Mouse (Mus musculus) liver (tissue): ENCODE results near the gene Prrt2.

Experiments
- DNase-seq: peaks from one replicate; pipeline ENCODE4 v3.0.0-alpha.2; 2020; ENCODE audit warnings: mixed read lengths

Prrt2 gene

GRCm38 (mm10) chr7:127019306-127019960 is 1.6 kb downstream of the Prrt2 start:
- no peak for DNase-seq

- no peak for DNase-seq
Measured at GRCm38 (mm10) chr7:127018416-127019305, 2.4 kb downstream of the Prrt2 start.

- DNase-seq, result no peak
Measured at GRCm38 (mm10) chr7:127017950-127018345, 3.1 kb downstream of the Prrt2 start.

- peak; percentile 99 for DNase-seq
Measured at GRCm38 (mm10) chr7:127016971-127017949, 3.8 kb downstream of the Prrt2 start, which contains the start of gene Pagr1a. TSS of gene Pagr1a (minus strand) at chr7:127017352.

GRCm38 (mm10) chr7:127016486-127016938 is 4.5 kb downstream of the Prrt2 start:
- DNase-seq, result peak; percentile 80

- no peak for DNase-seq
Measured at GRCm38 (mm10) chr7:127016481-127016485, 4.7 kb downstream of the Prrt2 start, which contains the start of gene Pagr1b. TSS of gene Pagr1b (minus strand) at chr7:127016484.

- peak; percentile 79 for DNase-seq
Measured at GRCm38 (mm10) chr7:127016081-127016480, 4.9 kb downstream of the Prrt2 start.

GRCm38 (mm10) chr7:127014993-127015392 is 6.0 kb downstream of the Prrt2 start:
- DNase-seq, result no peak

- peak; percentile 68 for DNase-seq
Measured at GRCm38 (mm10) chr7:127014320-127014719, 6.7 kb downstream of the Prrt2 start, which contains the start of gene Mvp. TSS of gene Mvp (minus strand) at chr7:127014621.

GRCm38 (mm10) chr7:127013385-127013784 is 7.6 kb downstream of the Prrt2 start:
- no peak for DNase-seq

- DNase-seq, result no peak
Measured at GRCm38 (mm10) chr7:127012845-127013244, 8.2 kb downstream of the Prrt2 start.

- DNase-seq, result no peak
Measured at GRCm38 (mm10) chr7:127012374-127012773, 8.6 kb downstream of the Prrt2 start.

- DNase-seq, result no peak
Measured at GRCm38 (mm10) chr7:127011717-127012116, 9.3 kb downstream of the Prrt2 start.

GRCm38 (mm10) chr7:127011051-127011450 is 10.0 kb downstream of the Prrt2 start:
- no peak for DNase-seq

GRCm38 (mm10) chr7:127009307-127010085 is 11.5 kb downstream of the Prrt2 start:
- DNase-seq, result no peak

GRCm38 (mm10) chr7:127008239-127009019 is 12.6 kb downstream of the Prrt2 start:
- DNase-seq, result peak; percentile 86

GRCm38 (mm10) chr7:127007313-127008024 is 13.5 kb downstream of the Prrt2 start:
- no peak for DNase-seq

GRCm38 (mm10) chr7:127004122-127004875 is 16.7 kb downstream of the Prrt2 start:
- DNase-seq, result no peak

- no peak for DNase-seq
Measured at GRCm38 (mm10) chr7:127003620-127004019, 17.4 kb downstream of the Prrt2 start.

GRCm38 (mm10) chr7:126999568-126999967 is 21.4 kb downstream of the Prrt2 start:
- DNase-seq, result no peak
